Mouse (Mus musculus) adrenal gland, postnatal 10 days (tissue): ENCODE data around the gene Foxr1. TPM values are rescaled to one million over a fixed set of nuclear protein-coding genes. Genes with fewer than 3 reads are reported as not detected.

Experiments
- microRNA-seq: library from miRNA; unstranded; fragments of <30 nt; microRNA quantifications from one replicate; pipeline ENCODE4 v1.2.0, GENCODE M21; 2021
- total RNA-seq, 2 experiments: library from RNA; stranded (reverse); gene quantifications; 2 replicates each; pipeline ENCODE4 v1.2.3; 2021

Foxr1 gene
- total RNA-seq, 2 experiments from 2014 or later: not detected

Small RNAs within 50 kb of the gene (microRNA-seq; reads per million reads assigned to microRNA genes)
- 1.4 reads per million for gene Mir7085

Other genes with a start within 250 kb of the Foxr1 start
- 10 to 100 TPM; 28.2 to 32.4 TPM for gene Cbl, start 207.1 kb downstream of the Foxr1 start, total RNA-seq
- 1 to 10 TPM; 1.5 to 1.6 TPM for gene Ccdc153, start 200.5 kb downstream of the Foxr1 start, total RNA-seq
- under 1 TPM in 1 of 2 experiments, not detected in 1; 0.48 TPM for gene Pdzd3, start 189.7 kb downstream of the Foxr1 start, total RNA-seq
- gene Nlrx1, start 172.5 kb downstream of the Foxr1 start, total RNA-seq: 10 to 100 TPM; 23.1 to 30.6 TPM
- 10 to 100 TPM; 15.0 to 23.1 TPM for gene Abcg4, start 152.5 kb downstream of the Foxr1 start, total RNA-seq
- 10 to 100 TPM; 17.3 to 24.4 TPM for gene Hinfp, start 135.5 kb downstream of the Foxr1 start, total RNA-seq
- gene C2cd2l, start 120.9 kb downstream of the Foxr1 start, total RNA-seq: 10 to 100 TPM; 19.3 to 25.1 TPM
- gene Dpagt1, start 115.1 kb downstream of the Foxr1 start, total RNA-seq: 10 to 100 TPM; 25.2 to 27.7 TPM
- gene H2afx, start 106.4 kb downstream of the Foxr1 start, total RNA-seq: 10 to 100 TPM; 87.2 to 99.6 TPM
- 100 to 1,000 TPM in 1 of 2 experiments, 10 to 100 TPM in 1; 86.7 to 101 TPM for gene Hmbs, start 96.9 kb downstream of the Foxr1 start, total RNA-seq
- 10 to 100 TPM; 42.3 to 47.3 TPM for gene Vps11, start 79.5 kb downstream of the Foxr1 start, total RNA-seq
- 100 to 1,000 TPM in 1 of 2 experiments, 10 to 100 TPM in 1; 97.2 to 121 TPM for gene Hyou1, start 61.6 kb downstream of the Foxr1 start, total RNA-seq
- 10 to 100 TPM; 30.6 to 44.8 TPM for gene Slc37a4, start 44.3 kb downstream of the Foxr1 start, total RNA-seq
- 1,000 to 10,000 TPM; 1,303 to 1,311 TPM for gene Rps25, start 34.0 kb downstream of the Foxr1 start, total RNA-seq
- 10 to 100 TPM; 65.4 to 70.9 TPM for gene Trappc4, start 33.5 kb downstream of the Foxr1 start, total RNA-seq
- gene Ccdc84, start 22.6 kb downstream of the Foxr1 start, total RNA-seq: 10 to 100 TPM; 15.4 to 20.7 TPM
- gene Upk2, start 13.8 kb upstream of the Foxr1 start, total RNA-seq: not detected
- gene Bcl9l, start 41.7 kb upstream of the Foxr1 start, total RNA-seq: 10 to 100 TPM; 64.6 to 72.6 TPM
- gene Cxcr5, start 120.7 kb upstream of the Foxr1 start, total RNA-seq: 1 to 10 TPM; 1.0 to 1.4 TPM
- 100 to 1,000 TPM; 106 to 118 TPM for gene Ddx6, start 163.8 kb upstream of the Foxr1 start, total RNA-seq
- gene Treh, start 232.1 kb upstream of the Foxr1 start, total RNA-seq: not detected